Mouse (Mus musculus) ES-E14 (cell line): Measurements from ENCODE around the gene Coq4. TPM values are rescaled to one million over a fixed set of nuclear protein-coding genes. Genes with fewer than 3 reads are reported as not detected.

Experiments
- DNase-seq: peaks from one replicate; pipeline ENCODE4 v3.0.0-alpha.2; 2013; ENCODE audit warnings: low read depth, low spot score
- H3K27ac ChIP-seq: 2 replicates; pipeline ENCODE4 v1.5.1; 2012; ENCODE audit warnings: low read depth, mild to moderate bottlenecking, low read length, moderate library complexity, mixed read lengths; ENCODE audit not compliant: poor library complexity, insufficient read depth, severe bottlenecking
- H3K36me3 ChIP-seq: 2 replicates; pipeline ENCODE4 v1.6.1; 2012; ENCODE audit warnings: mild to moderate bottlenecking, low read length, moderate library complexity, mixed read lengths; ENCODE audit not compliant: control insufficient read depth, poor library complexity, insufficient read depth, severe bottlenecking
- H3K4me1 ChIP-seq, 2 experiments: fragments of 150-350 bp in 1 of 2; sonication (generic) in 1 of 2; 2 replicates each; pipeline ENCODE4 v1.6.1; 2012; ENCODE audit warnings: low read length in 2 of 2, mild to moderate bottlenecking in 1 of 2, mixed read lengths in 1 of 2; ENCODE audit not compliant: control insufficient read depth in 2 of 2, insufficient read depth in 2 of 2, poor library complexity in 1 of 2
- H3K4me3 ChIP-seq, 2 experiments: fragments of 150-350 bp in 1 of 2; sonication (generic) in 1 of 2; 2 replicates each; pipeline ENCODE4 v1.5.1; 2012; ENCODE audit warnings: low read length in 2 of 2, low read depth in 1 of 2, mild to moderate bottlenecking in 1 of 2, mixed read lengths in 1 of 2; ENCODE audit not compliant: insufficient read depth in 1 of 2, poor library complexity in 1 of 2, severe bottlenecking in 1 of 2
- H3K9ac ChIP-seq: 2 replicates; pipeline ENCODE4 v1.6.1; 2012; ENCODE audit warnings: low read depth, mild to moderate bottlenecking, low read length, mixed read lengths; ENCODE audit not compliant: poor library complexity, insufficient read depth, severe bottlenecking
- H3K9me3 ChIP-seq: fragments of 150-350 bp; sonication (generic); 2 replicates; pipeline ENCODE4 v1.6.1; 2012; ENCODE audit warnings: low read depth, mild to moderate bottlenecking, low read length; ENCODE audit not compliant: control insufficient read depth, insufficient read depth
- CHD2 ChIP-seq: IDR thresholded peaks from 2 replicates; pipeline ENCODE4 v1.6.1; 2014; ENCODE audit warnings: mild to moderate bottlenecking, low read depth, low read length, inconsistent platforms
- HCFC1 ChIP-seq: IDR thresholded peaks from 2 replicates; pipeline ENCODE4 v1.6.1; 2012; ENCODE audit warnings: low read length, inconsistent platforms, borderline replicate concordance; ENCODE audit not compliant: insufficient read depth
- MAFK ChIP-seq: IDR thresholded peaks from 2 replicates; pipeline ENCODE4 v1.6.1; 2014; ENCODE audit warnings: mild to moderate bottlenecking, low read depth, low read length, inconsistent platforms; ENCODE audit not compliant: insufficient read depth
- ZC3H11A ChIP-seq: IDR thresholded peaks from 2 replicates; pipeline ENCODE4 v1.6.1; 2012; ENCODE audit warnings: low read depth, mild to moderate bottlenecking, inconsistent platforms, low read length, borderline replicate concordance
- ZNF384 ChIP-seq: IDR thresholded peaks from 2 replicates; pipeline ENCODE4 v1.6.1; 2012; ENCODE audit warnings: low read depth, low read length, inconsistent platforms
- in situ Hi-C, 2 experiments: fragments of 600-800 bp; cut with MboI; formaldehyde crosslinking; loops; one replicate each; pipeline ENCODE4 v1.15.1; 2025; ENCODE audit warnings: low sequenced_read_pairs in 2 of 2, inconsistent platforms in 1 of 2; ENCODE audit not compliant: unreplicated experiment in 2 of 2
- total RNA-seq: library from RNA; depleted of rRNA; stranded (reverse); fragments of 300-350 nt; gene quantifications from 2 replicates; pipeline ENCODE4 v1.2.3, GENCODE M21; 2012; rRNA removed

Gene Coq4
- 18.3 and 30.4 TPM in 2 replicates for total RNA-seq

DNA sequence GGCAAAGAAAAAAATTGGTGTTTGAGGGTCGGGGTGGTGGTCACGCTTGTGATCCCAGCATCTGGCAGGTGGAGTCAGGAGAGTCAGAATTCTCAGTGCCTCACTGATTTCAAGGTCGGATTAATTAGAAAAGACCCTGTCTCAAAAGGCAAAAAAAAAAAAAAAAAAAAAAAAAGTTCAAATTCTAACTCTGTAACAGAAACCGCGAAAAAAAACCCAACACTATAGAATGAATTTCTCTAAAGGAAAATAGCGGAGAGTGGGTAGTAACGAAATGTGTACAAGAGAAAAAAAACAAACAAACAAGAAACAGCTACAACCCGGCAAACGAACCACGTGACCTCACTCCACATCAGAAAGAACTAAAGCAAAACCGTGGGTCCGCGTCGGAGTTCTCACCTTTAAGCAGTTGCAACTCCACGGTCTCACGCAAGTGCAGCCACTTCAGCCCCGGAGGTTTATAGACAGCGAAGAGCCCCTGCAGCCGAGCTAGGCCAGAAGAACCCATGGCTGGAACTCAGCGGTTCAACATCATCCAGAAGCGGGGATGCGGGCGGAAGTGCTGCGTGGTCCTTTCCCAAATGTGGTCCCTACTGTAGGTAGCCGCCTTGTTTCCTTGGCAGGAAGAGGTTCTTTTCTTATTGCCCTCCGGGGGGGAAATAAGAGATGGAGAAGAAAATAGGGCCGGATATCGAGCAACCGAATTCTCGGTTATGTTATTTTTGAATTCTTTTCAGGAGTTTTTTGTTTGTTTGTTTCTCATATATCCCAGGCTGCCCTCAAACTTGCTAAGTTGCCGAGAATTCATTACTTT is at the start of gene Coq4:
Gene Coq4 (plus strand): TSS at position 390 of the 814 bp plus-strand sequence.
- Histone ChIP-seq H3K4me1 (peaks cover 0 to 4% of the 10 kb centered on the region in 2 experiments; a peak in 1 of 4 replicates), H3K9ac (peak within 1 kb of the TSS; percentile 91), H3K36me3 (peaks cover 42% of the 10 kb centered on the region), H3K4me3 (peak within 1 kb of the TSS; percentile 87 to 100), H3K27ac (peak within 1 kb of the TSS; percentile 63), H3K9me3 (no peaks in the 10 kb centered on the region)
- peak; percentile 96 for DNase-seq
- in situ Hi-C loops = no loop called here
- TF ChIP-seq CHD2 = peak; percentile 66
- peak; percentile 87 for TF ChIP-seq HCFC1
- no peak for TF ChIP-seq ZC3H11A
- TF ChIP-seq ZNF384 = peak; percentile 90
- TF ChIP-seq MAFK = no peak

DNA sequence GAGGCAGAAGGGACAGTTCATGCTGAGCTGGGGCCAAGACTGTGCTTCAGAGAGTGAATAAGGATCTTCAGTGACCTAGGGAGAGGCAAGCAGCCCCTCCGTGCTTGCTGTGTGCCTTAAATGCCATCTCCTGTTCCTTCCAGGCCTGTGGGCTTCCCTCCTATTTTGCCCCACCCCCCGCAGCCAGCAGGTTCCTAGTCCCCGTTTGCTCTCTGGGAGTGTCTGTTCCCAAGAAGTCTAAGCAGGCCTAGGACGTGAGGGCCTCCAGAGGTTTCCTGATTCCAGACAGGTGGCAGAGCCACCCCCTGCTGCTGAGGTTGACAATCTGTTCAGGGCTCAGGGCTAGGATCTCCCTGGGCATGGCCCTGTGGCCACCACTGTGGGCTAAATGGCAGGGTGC is 48.5 kb upstream of the Coq4 start:
- DNase-seq = no peak
- Histone ChIP-seq H3K9ac (no peak overlapping the region), H3K27ac (no peak overlapping the region), H3K4me1 (peaks cover 2 to 8% of the 10 kb centered on the region in 2 experiments; a peak in 1 of 4 replicates), H3K36me3 (peaks cover 50% of the 10 kb centered on the region), H3K9me3 (no peaks in the 10 kb centered on the region), H3K4me3 (no peak overlapping the region)
- in situ Hi-C loops = no loop called here
- TF ChIP-seq ZC3H11A = no peak
- no peak for TF ChIP-seq HCFC1
- no peak for TF ChIP-seq ZNF384
- TF ChIP-seq CHD2 = no peak
- TF ChIP-seq MAFK = no peak

DNA sequence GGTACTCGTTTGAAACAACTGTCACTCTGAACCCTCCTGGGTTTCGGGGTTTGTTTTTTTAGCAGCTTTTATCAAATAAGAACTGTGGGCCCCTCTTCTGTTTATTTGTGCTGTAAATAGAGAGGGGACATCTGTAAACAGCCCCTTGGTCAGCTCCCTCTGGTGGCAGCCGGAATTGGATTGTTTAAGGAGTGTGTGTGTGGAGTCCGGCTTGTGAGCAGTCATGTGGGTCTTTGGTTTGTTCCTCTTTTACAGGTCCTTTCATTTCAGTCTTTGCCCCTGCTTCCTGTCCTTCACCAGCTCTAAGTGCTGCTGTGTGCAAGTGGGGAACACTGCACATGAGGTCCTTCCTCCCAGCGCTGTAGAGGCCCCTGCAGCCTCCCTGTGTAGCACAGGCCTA is 47.9 kb upstream of the Coq4 start:
- Histone ChIP-seq H3K9ac (no peak overlapping the region), H3K9me3 (no peaks in the 10 kb centered on the region), H3K36me3 (peaks cover 44% of the 10 kb centered on the region), H3K4me3 (no peak overlapping the region), H3K27ac (no peak overlapping the region), H3K4me1 (peaks cover 2 to 12% of the 10 kb centered on the region in 2 experiments; a peak in 2 of 4 replicates)
- no peak for DNase-seq
- TF ChIP-seq MAFK (no peak), ZC3H11A (no peak), CHD2 (no peak), ZNF384 (no peak), HCFC1 (no peak)
- in situ Hi-C loops = no loop called here

DNA sequence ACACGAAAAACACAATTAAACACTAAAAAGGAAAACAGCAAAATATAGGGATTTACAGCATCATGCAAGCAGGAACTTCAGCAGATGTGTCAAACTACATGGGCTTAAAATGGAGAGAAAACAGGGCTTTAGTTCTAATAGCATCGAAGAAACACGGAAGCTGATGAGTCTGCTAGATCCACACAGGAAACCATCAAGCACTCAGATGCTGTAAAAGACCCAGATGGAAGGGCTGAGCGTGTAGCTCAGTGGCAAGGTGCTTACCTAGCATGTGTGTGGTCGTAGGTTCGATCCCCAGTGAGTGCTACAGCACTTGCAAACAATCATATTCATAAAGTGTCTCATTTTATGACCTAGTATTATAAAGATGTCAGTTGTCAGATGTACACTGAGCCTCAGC is 46.1 kb upstream of the Coq4 start:
- TF ChIP-seq MAFK (no peak), ZC3H11A (no peak), HCFC1 (no peak), ZNF384 (no peak), CHD2 (no peak)
- no peak overlapping the region for H3K27ac ChIP-seq
- peaks cover 3 to 17% of the 10 kb centered on the region in 2 experiments; a peak in 2 of 4 replicates for H3K4me1 ChIP-seq
- in situ Hi-C loops = no loop called here
- H3K9ac ChIP-seq = no peak overlapping the region
- H3K36me3 ChIP-seq = peaks cover 30% of the 10 kb centered on the region
- H3K9me3 ChIP-seq = no peaks in the 10 kb centered on the region
- no peak for DNase-seq
- no peak overlapping the region for H3K4me3 ChIP-seq

DNA sequence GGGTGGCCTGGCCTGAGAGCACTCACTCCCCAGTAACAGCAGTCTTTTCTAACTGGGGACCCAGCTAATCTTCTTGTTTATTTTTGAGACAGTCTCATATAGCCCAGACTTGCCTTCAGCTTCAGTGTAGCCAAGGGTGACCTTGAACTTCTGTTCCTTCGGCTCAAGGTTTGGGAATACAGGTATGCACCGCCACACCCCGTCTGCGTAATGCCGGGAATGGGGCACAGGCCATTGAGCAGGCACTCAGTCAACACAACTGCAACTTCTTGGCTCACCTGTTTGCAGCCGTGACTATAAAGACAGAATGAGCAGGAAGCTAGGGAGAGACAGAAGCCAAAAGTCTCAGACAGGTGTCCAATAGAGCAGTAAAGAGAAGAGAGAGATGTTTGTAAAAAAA is 43.0 kb upstream of the Coq4 start:
- no peak overlapping the region for H3K4me3 ChIP-seq
- in situ Hi-C loops = no loop called here
- peaks cover 3 to 24% of the 10 kb centered on the region in 2 experiments; a peak in 2 of 4 replicates for H3K4me1 ChIP-seq
- no peak overlapping the region for H3K9ac ChIP-seq
- no peaks in the 10 kb centered on the region for H3K9me3 ChIP-seq
- H3K36me3 ChIP-seq = peaks cover 5% of the 10 kb centered on the region; the same call in 1 of the 2 replicates
- H3K27ac ChIP-seq = no peak overlapping the region
- DNase-seq = no peak
- TF ChIP-seq ZNF384 = peak; percentile 77; the same call in 1 of the 2 replicates
- TF ChIP-seq CHD2 = no peak
- TF ChIP-seq HCFC1 = no peak
- no peak for TF ChIP-seq MAFK
